Mouse (Mus musculus): Measurements from ENCODE around the gene Pou3f3.

Gene Pou3f3

GRCm38 (mm10) chr1:42710234-42710633, 14.7 kb downstream of the Pou3f3 start:
- DNase-seq (ENCODE audit: low read depth): no peak

GRCm38 (mm10) chr1:42710995-42711394, 15.4 kb downstream of the Pou3f3 start:
- DNase-seq (ENCODE audit: low read depth): no peak

- DNase-seq (ENCODE audit: low read depth): no peak
These were observed 16.1 kb downstream of the Pou3f3 start for GRCm38 (mm10) chr1:42711456-42712310.

GRCm38 (mm10) chr1:42712311-42712690, 16.7 kb downstream of the Pou3f3 start:
- DNase-seq (ENCODE audit: low read depth): no peak

- no peak for DNase-seq (ENCODE audit: low read depth)
These were observed 17.8 kb downstream of the Pou3f3 start for GRCm38 (mm10) chr1:42713104-42713932.

GRCm38 (mm10) chr1:42714016-42714931, 18.7 kb downstream of the Pou3f3 start:
- no peak for DNase-seq (ENCODE audit: low read depth)

GRCm38 (mm10) chr1:42718549-42718948, 23.0 kb downstream of the Pou3f3 start:
- DNase-seq (ENCODE audit: low read depth): no peak

GRCm38 (mm10) chr1:42721353-42721752, 25.8 kb downstream of the Pou3f3 start:
- no peak for DNase-seq (ENCODE audit: low read depth)

- no peak for DNase-seq (ENCODE audit: low read depth)
These were observed 28.3 kb downstream of the Pou3f3 start for GRCm38 (mm10) chr1:42723769-42724300.

- no peak for DNase-seq (ENCODE audit: low read depth)
These were observed 29.3 kb downstream of the Pou3f3 start for GRCm38 (mm10) chr1:42724881-42725280.

- no peak for DNase-seq (ENCODE audit: low read depth)
These were observed 31.6 kb downstream of the Pou3f3 start for GRCm38 (mm10) chr1:42727161-42727560.

- DNase-seq (ENCODE audit: low read depth): no peak
These were observed 32.1 kb downstream of the Pou3f3 start for GRCm38 (mm10) chr1:42727676-42728075.

- DNase-seq (ENCODE audit: low read depth): no peak
These were observed 46.0 kb downstream of the Pou3f3 start for GRCm38 (mm10) chr1:42741383-42742241.

GRCm38 (mm10) chr1:42742242-42742560, 46.6 kb downstream of the Pou3f3 start:
- no peak for DNase-seq (ENCODE audit: low read depth)

- no peak for DNase-seq (ENCODE audit: low read depth)
These were observed 49.5 kb downstream of the Pou3f3 start for GRCm38 (mm10) chr1:42745047-42745446.

GRCm38 (mm10) chr1:42749536-42750292, 54.1 kb downstream of the Pou3f3 start:
- DNase-seq (ENCODE audit: low read depth): no peak
